Mouse (Mus musculus) embryonic facial prominence, embryonic 14.5 days (tissue): ENCODE results near the gene Myt1l. TPM values are rescaled to one million over a fixed set of nuclear protein-coding genes. Genes with fewer than 3 reads are reported as not detected.

Source experiments
- ATAC-seq: fragments of 200-750 bp; cut with Nextera tagmentation; 2 replicates; pipeline ENCODE4 v1.8.0; 2017; ENCODE audit warnings: low read depth, moderate number of reproducible peaks, moderate TSS enrichment
- DNase-seq: peaks from one replicate; pipeline ENCODE4 v3.0.0-alpha.2; 2015; ENCODE audit warnings: low spot score
- H3K27ac ChIP-seq: fragments of 300-500 bp; sonication (generic); replicated peaks from 2 replicates; pipeline ENCODE4 v1.5.1; 2014; ENCODE audit warnings: low read depth, mild to moderate bottlenecking, low read length, moderate library complexity
- H3K27me3 ChIP-seq: fragments of 300-500 bp; sonication (generic); replicated peaks from 2 replicates; pipeline ENCODE4 v1.6.1; 2014; ENCODE audit warnings: low read length; ENCODE audit not compliant: control insufficient read depth, insufficient read depth
- H3K36me3 ChIP-seq: fragments of 300-500 bp; sonication (generic); 2 replicates; pipeline ENCODE4 v1.6.1; 2014; ENCODE audit warnings: low read length, mixed read lengths; ENCODE audit not compliant: control insufficient read depth, insufficient read depth
- H3K4me1 ChIP-seq: fragments of 300-500 bp; sonication (generic); 2 replicates; pipeline ENCODE4 v1.6.1; 2014; ENCODE audit warnings: antibody characterized with exemption, low read length; ENCODE audit not compliant: control insufficient read depth, insufficient read depth
- H3K4me2 ChIP-seq: fragments of 300-500 bp; sonication (generic); 2 replicates; pipeline ENCODE4 v1.6.1; 2014; ENCODE audit warnings: low read depth, mild to moderate bottlenecking, low read length, moderate library complexity, mixed read lengths
- H3K4me3 ChIP-seq: fragments of 300-500 bp; sonication (generic); 2 replicates; pipeline ENCODE4 v1.5.1; 2014; ENCODE audit warnings: low read depth, mild to moderate bottlenecking, low read length
- H3K9ac ChIP-seq: fragments of 300-500 bp; sonication (generic); 2 replicates; pipeline ENCODE4 v1.6.1; 2014; ENCODE audit warnings: low read depth, mild to moderate bottlenecking, low read length, moderate library complexity, mixed read lengths
- H3K9me3 ChIP-seq: fragments of 300-500 bp; sonication (generic); 2 replicates; pipeline ENCODE4 v1.6.1; 2016; ENCODE audit warnings: low read length; ENCODE audit not compliant: control insufficient read depth
- WGBS: fragments of 180-500 bp; shearing (Covaris S2); extraction: QIAGEN DNeasy Blood & Tissue Kit; methylation state at CpG from one replicate; pipeline ENCODE4 v1.1.7; 2014; 5-methylcytosine and 5-hydroxymethylcytosine counted together
- polyA plus RNA-seq: library from polyadenylated mRNA; unstranded; fragments of >200 nt; fragmentation: Nextera tagmentation; extraction: Ambion mirVana; gene quantifications from 2 replicates; pipeline ENCODE4 v1.2.1, GENCODE M21; 2014

Myt1l gene
- polyA plus RNA-seq, 1 experiment from 2014 or later: 11.9 TPM

DNA sequence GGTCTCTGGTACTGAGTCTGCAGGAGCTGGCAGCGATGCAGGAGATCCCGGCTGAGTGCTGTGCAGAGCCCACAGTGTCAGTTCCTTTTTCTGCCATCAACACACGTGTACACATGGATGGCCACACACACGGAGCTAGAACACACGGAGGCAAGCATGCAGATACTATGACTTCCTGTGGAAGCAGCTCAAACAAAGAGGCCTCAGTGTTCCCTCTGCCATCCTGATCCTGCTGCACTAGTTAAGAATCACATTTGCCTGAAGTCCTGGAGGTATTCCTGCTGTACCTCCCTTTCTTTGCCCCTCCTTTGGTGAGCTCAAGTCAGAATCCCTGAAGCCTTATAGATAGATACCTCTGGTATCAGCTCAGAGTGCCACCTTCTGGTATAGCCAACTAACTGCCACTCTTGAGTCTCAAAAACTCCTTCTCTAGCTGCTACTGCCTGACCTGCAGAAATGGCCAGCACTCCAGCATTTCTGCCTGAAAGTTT lies 309.2 kb downstream of the Myt1l start:
- WGBS: 52% methylated on average over 5 of the region's 5 CpGs
- no peaks in the 10 kb centered on the region for H3K36me3 ChIP-seq
- no peak overlapping the region for H3K4me2 ChIP-seq
- no peaks in the 10 kb centered on the region for H3K4me1 ChIP-seq
- H3K9ac ChIP-seq: no peak overlapping the region
- no peaks in the 10 kb centered on the region for H3K27me3 ChIP-seq
- no peak overlapping the region for H3K4me3 ChIP-seq
- no peaks in the 10 kb centered on the region for H3K9me3 ChIP-seq
- no peak overlapping the region for H3K27ac ChIP-seq
- ATAC-seq (peak; percentile 33; the same call in 1 of the 2 replicates), DNase-seq (peak; percentile 76)

GRCm38 (mm10) chr12:29838421-29838820 lies 310.2 kb downstream of the Myt1l start:
- Histone ChIP-seq H3K4me3 (no peak overlapping the region), H3K4me2 (no peak overlapping the region), H3K27ac (no peak overlapping the region), H3K27me3 (no peaks in the 10 kb centered on the region), H3K9ac (no peak overlapping the region), H3K36me3 (no peaks in the 10 kb centered on the region), H3K4me1 (no peaks in the 10 kb centered on the region), H3K9me3 (no peaks in the 10 kb centered on the region)
- WGBS: 85% methylated on average over 7 of the region's 7 CpGs
- DNase-seq (no peak), ATAC-seq (no peak)

DNA sequence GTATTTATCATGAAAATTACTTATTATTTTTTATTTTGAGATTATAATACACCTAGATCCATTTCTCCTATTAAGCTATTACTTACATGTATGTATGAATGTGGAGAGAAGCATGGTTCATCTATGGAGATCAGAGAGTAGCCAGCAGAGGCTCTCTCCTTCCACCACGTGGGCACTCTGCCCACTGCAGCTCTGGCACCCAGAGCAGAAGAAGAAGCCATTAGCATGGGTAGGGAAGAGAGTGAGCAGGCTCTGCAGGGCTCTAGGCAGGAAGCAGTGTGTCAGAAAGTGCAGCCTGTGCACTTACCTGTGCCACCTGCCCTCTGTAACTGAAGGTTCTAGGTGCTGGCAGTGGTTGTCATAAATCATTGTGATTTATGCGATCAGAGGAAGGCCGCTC lies 321.8 kb downstream of the Myt1l start:
- no peak for ATAC-seq
- Histone ChIP-seq H3K27me3 (no peaks in the 10 kb centered on the region), H3K27ac (no peak overlapping the region), H3K9me3 (no peaks in the 10 kb centered on the region), H3K9ac (no peak overlapping the region), H3K4me3 (no peak overlapping the region), H3K4me1 (no peaks in the 10 kb centered on the region), H3K4me2 (no peak overlapping the region), H3K36me3 (no peaks in the 10 kb centered on the region)
- WGBS: 76% methylated on average over 3 of the region's 3 CpGs
- DNase-seq: no peak

DNA sequence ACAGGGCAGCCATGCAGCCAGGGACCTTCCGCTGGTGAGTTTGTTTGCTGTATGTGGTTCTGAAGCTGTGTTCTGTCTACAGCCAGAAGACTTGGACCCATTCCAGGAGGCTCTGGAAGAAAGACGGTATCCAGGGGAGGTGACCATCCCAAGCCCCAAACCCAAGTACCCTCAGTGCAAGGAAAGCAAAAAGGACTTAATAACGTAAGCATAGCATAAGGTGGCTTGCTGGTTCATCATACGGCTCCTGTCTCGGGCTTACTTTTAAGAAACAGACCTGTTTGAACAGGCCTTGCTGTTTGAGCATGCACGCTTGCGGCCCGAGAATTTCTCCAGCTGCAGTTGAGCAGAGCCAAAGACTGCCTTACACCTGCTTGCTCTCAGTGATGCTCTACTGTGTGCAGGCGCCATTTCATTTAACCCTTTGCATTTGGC lies 326.0 kb downstream of the Myt1l start:
- 77% methylated on average over 9 of the region's 9 CpGs for WGBS
- no peaks in the 10 kb centered on the region for H3K36me3 ChIP-seq
- no peak overlapping the region for H3K4me2 ChIP-seq
- ATAC-seq (0 out of 2 replicates have a peak, but pooled peaks have one; percentile 41), DNase-seq (peak; percentile 65)
- no peak overlapping the region for H3K27ac ChIP-seq
- peaks cover 4% of the 10 kb centered on the region; the same call in 1 of the 2 replicates for H3K4me1 ChIP-seq
- H3K9ac ChIP-seq: no peak overlapping the region
- H3K9me3 ChIP-seq: no peaks in the 10 kb centered on the region
- no peaks in the 10 kb centered on the region for H3K27me3 ChIP-seq
- no peak overlapping the region for H3K4me3 ChIP-seq

DNA sequence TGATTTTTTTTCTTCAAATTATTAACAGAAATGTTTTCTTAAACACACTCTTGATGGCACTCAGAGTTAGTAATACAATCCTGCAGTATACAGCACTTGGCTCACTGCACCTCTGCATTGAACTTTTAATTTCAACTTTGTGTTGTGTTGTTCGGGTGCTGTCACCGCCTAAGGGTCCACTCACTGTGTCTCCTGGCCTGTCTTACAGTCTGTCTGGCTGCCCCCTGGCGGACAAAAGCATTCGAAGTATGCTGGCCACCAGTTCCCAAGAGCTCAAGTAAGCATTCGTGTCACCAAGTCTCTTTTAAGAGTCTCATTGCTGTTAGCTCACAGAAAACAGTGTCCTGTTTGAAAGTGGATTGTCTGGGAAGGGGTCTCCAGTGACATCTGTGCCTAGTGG lies 326.8 kb downstream of the Myt1l start:
- no peak overlapping the region for H3K4me3 ChIP-seq
- no peak overlapping the region for H3K27ac ChIP-seq
- H3K9ac ChIP-seq: no peak overlapping the region
- peaks cover 4% of the 10 kb centered on the region; the same call in 1 of the 2 replicates for H3K4me1 ChIP-seq
- DNase-seq (peak; percentile 50), ATAC-seq (no peak)
- no peaks in the 10 kb centered on the region for H3K27me3 ChIP-seq
- H3K36me3 ChIP-seq: no peaks in the 10 kb centered on the region
- 17% methylated on average over 5 of the region's 5 CpGs for WGBS
- no peak overlapping the region for H3K4me2 ChIP-seq
- no peaks in the 10 kb centered on the region for H3K9me3 ChIP-seq

DNA sequence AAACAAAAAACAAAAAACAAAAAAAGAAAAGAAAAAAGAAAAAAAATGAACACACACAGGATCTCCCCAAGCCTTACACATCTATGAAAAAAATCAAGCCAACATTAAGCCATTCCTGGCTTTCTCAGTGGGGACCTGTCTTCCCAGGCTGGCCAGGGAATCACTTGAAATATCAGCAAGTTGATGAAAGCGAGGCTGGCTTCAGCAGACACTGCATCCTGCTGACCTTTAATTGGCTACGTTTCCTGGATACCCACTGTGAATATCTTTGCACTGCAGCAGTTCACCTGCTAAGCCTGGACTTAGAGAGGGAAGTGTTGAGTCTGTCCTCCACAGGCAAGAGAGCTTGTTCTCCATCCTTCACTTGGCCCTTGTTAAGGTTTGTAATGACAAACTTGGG lies 332.8 kb downstream of the Myt1l start:
- Histone ChIP-seq H3K27ac (no peak overlapping the region), H3K9me3 (no peaks in the 10 kb centered on the region), H3K4me3 (no peak overlapping the region), H3K4me2 (no peak overlapping the region), H3K4me1 (peaks cover 3% of the 10 kb centered on the region; the same call in 1 of the 2 replicates), H3K27me3 (no peaks in the 10 kb centered on the region), H3K9ac (no peak overlapping the region), H3K36me3 (no peaks in the 10 kb centered on the region)
- WGBS: 25% methylated on average over 2 of the region's 2 CpGs
- ATAC-seq (no peak), DNase-seq (no peak)

DNA sequence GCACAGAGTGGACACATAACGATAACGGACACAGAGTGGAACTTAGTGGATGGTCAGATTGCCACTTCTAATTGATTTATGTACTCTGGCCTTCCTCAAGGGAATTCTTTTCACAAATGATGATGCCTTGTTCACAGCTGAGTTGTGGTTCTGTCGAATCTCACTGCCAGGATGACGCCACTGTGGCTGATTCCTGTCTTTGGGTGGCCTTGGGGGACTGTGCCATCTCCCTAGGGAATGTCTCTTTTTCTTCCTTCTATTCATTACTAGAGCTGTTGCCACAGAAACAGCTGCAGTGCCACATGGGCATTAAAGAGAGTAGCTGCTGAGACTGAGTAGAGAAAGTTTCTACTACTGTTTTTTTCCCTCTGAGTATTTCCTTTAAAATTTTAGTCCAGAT lies 340.1 kb downstream of the Myt1l start:
- no peaks in the 10 kb centered on the region for H3K9me3 ChIP-seq
- no peaks in the 10 kb centered on the region for H3K36me3 ChIP-seq
- H3K9ac ChIP-seq: no peak overlapping the region
- H3K27ac ChIP-seq: no peak overlapping the region
- H3K4me3 ChIP-seq: no peak overlapping the region
- 0 out of 2 replicates have a peak, but pooled peaks cover 3% of the 10 kb centered on the region for H3K4me1 ChIP-seq
- WGBS: 74% methylated on average over 4 of the region's 4 CpGs
- no peak overlapping the region for H3K4me2 ChIP-seq
- ATAC-seq (peak; percentile 69), DNase-seq (peak; percentile 36)
- no peaks in the 10 kb centered on the region for H3K27me3 ChIP-seq

GRCm38 (mm10) chr12:29868781-29869180 lies 340.6 kb downstream of the Myt1l start:
- no peak overlapping the region for H3K9ac ChIP-seq
- 0 out of 2 replicates have a peak, but pooled peaks cover 3% of the 10 kb centered on the region for H3K4me1 ChIP-seq
- no peaks in the 10 kb centered on the region for H3K9me3 ChIP-seq
- no peak for ATAC-seq
- no peak overlapping the region for H3K4me2 ChIP-seq
- H3K27ac ChIP-seq: no peak overlapping the region
- no peaks in the 10 kb centered on the region for H3K27me3 ChIP-seq
- H3K4me3 ChIP-seq: no peak overlapping the region
- no peaks in the 10 kb centered on the region for H3K36me3 ChIP-seq
- DNase-seq: no peak
- 85% methylated on average over 9 of the region's 9 CpGs for WGBS

DNA sequence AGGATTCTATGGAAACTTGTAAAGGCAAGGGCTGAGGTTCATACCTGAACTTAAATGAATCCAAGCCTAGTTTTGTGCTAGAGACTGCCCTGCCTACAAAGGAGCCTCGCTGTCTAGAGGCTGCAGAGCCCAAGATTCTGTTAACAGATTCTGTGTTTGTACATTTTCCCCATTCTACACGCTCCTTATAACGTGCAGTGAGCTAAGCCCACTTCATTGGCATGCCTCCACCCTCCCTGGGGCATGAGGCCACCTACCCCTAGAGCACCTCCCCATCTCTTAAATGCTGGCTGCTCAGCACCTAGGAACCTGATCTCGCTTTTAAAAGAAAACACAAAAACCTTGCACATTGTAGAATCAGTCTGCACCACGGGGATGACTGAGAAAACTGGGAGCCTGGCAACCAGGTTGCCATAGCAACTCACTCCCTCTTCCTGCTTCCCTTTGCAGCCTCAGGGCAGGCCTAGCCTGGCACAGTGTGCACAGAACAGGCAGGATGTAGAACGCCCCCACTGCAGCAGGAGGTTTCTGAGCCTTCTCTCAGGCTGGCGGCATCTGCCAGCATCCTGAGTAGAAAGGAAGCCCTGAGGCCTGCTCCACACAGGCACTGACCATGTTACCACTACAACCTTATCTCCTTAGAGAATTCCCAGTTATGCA lies 344.1 kb downstream of the Myt1l start:
- no peak overlapping the region for H3K4me3 ChIP-seq
- H3K9me3 ChIP-seq: no peaks in the 10 kb centered on the region
- 27% methylated on average over 7 of the region's 7 CpGs for WGBS
- no peak overlapping the region for H3K4me2 ChIP-seq
- peak; percentile 70 for DNase-seq
- H3K27ac ChIP-seq: no peak overlapping the region
- H3K9ac ChIP-seq: no peak overlapping the region
- H3K27me3 ChIP-seq: no peaks in the 10 kb centered on the region
- no peaks in the 10 kb centered on the region for H3K36me3 ChIP-seq
- peak; percentile 86 for ATAC-seq
- 0 out of 2 replicates have a peak, but pooled peaks cover 3% of the 10 kb centered on the region for H3K4me1 ChIP-seq
